Mouse (Mus musculus): ENCODE measurements around the gene Tppp2.

Tppp2 gene

DNA sequence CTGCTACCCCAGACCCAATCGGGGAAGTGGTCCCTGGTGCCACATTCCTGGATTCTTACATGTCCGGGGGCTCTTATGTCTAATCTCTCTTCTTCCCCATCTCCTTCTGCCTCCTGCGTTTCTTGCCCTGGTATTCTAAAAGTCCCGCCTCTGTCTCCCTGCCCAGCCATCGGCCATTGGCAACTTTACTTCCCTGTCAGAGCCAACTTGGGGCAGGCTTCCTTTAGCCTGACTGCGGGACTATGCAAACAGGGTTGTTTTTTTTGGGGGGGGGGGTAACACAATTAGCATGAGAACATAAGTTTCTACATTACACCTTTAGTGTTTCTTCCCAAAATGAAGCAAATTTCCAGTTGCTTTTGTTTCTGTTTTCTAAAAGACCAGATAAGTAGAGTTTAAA lies 25.1 kb downstream of the Tppp2 start:
- no peak for DNase-seq (ENCODE audit: low spot score)

DNA sequence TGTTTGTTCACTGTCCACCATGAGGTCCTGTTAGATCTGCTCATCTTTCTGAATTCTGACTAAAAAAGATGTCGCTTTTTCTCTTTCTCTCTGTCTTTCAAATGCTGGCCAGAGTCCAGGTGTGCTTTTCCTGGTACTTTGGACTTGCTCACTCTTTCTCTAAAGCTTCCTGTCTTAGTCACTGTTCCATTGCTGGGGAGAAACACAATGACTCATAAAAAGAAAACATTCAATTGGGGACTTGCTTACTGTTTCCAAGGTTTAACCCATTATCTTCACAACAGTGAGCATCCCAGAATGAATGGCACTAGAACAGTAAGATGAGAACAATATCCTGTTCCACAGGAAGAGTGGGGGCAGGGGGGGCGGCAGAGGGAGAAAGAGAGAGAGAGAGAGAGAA lies 42.1 kb downstream of the Tppp2 start:
- no peak for DNase-seq (ENCODE audit: low spot score)

DNA sequence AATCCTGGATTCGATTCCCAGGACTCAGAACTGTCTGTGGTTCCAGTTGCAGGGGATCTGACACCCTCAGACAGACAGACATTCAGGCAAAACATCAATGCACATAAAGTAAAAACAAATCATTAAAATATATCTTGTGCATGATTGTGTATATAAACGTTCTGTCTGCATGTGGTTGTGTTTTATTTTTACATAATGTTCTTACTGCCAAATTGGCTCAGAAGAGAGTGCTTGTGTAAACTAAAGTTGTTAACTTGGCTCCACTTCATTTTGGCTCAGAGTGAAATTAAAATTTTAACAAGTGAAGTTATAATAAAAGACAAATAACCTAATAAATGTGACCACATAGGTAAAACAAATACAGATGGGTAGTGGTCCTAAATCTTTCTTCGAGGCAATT lies 49.2 kb downstream of the Tppp2 start:
- DNase-seq (ENCODE audit: low spot score): no peak
